Mouse (Mus musculus): ENCODE data around the gene Bcl9. TPM values are rescaled to one million over a fixed set of nuclear protein-coding genes. Genes with fewer than 3 reads are reported as not detected.

The Bcl9 gene
- 8.6 and 9.1 TPM in 2 replicates for polyA plus RNA-seq (2012; rRNA removed)

- H3K36me3 ChIP-seq (ENCODE audit: control insufficient read depth, insufficient read depth, low read length) = no peaks in the 10 kb centered on the region
- peak within 1 kb of the TSS; percentile 65 for H3K27ac ChIP-seq (ENCODE audit: control insufficient read depth, insufficient read depth, low read depth, low read length)
- peaks cover 11% of the 10 kb centered on the region for H3K4me1 ChIP-seq (ENCODE audit: control insufficient read depth, insufficient read depth, low read length)
- peak within 1 kb of the TSS; percentile 79 for H3K4me3 ChIP-seq (ENCODE audit: control insufficient read depth, low read depth, low read length)
- no peaks in the 10 kb centered on the region for H3K27me3 ChIP-seq (ENCODE audit: control insufficient read depth, insufficient read depth, low read length)
- no peak for TF ChIP-seq CTCF (IDR thresholded peaks at IDR 0.05; ENCODE audit: control insufficient read depth, insufficient read depth, insufficient replicate concordance, low read depth, low read length)
- peak; percentile 32; the same call in 1 of the 2 replicates for TF ChIP-seq POLR2A (IDR thresholded peaks at IDR 0.05; ENCODE audit: control insufficient read depth, low read depth, low read length)
These were observed at the start of gene Bcl9 for GRCm38 (mm10) chr3:97297553-97298432. Bcl9 (minus strand) TSS chr3:97297917.

- TF ChIP-seq CTCF (IDR thresholded peaks at IDR 0.05; ENCODE audit: control insufficient read depth, insufficient read depth, insufficient replicate concordance, low read depth, low read length) = no peak
- TF ChIP-seq POLR2A (IDR thresholded peaks at IDR 0.05; ENCODE audit: control insufficient read depth, low read depth, low read length) = no peak
- H3K4me1 ChIP-seq (ENCODE audit: control insufficient read depth, insufficient read depth, low read length) = peaks cover 4% of the 10 kb centered on the region
- H3K27ac ChIP-seq (ENCODE audit: control insufficient read depth, insufficient read depth, low read depth, low read length) = no peak overlapping the region
- H3K36me3 ChIP-seq (ENCODE audit: control insufficient read depth, insufficient read depth, low read length) = no peaks in the 10 kb centered on the region
- H3K27me3 ChIP-seq (ENCODE audit: control insufficient read depth, insufficient read depth, low read length) = no peaks in the 10 kb centered on the region; the same call in 1 of the 2 replicates
- no peak overlapping the region; the same call in 1 of the 2 replicates for H3K4me3 ChIP-seq (ENCODE audit: control insufficient read depth, low read depth, low read length)
These were observed 41.5 kb upstream of the Bcl9 start for GRCm38 (mm10) chr3:97339193-97339576.

GRCm38 (mm10) chr3:97338522-97339192 is 40.9 kb upstream of the Bcl9 start:
- Histone ChIP-seq H3K27me3 (ENCODE audit: control insufficient read depth, insufficient read depth, low read length) (no peaks in the 10 kb centered on the region; the same call in 1 of the 2 replicates), H3K36me3 (ENCODE audit: control insufficient read depth, insufficient read depth, low read length) (no peaks in the 10 kb centered on the region), H3K4me1 (ENCODE audit: control insufficient read depth, insufficient read depth, low read length) (peaks cover 4% of the 10 kb centered on the region), H3K27ac (ENCODE audit: control insufficient read depth, insufficient read depth, low read depth, low read length) (no peak overlapping the region), H3K4me3 (ENCODE audit: control insufficient read depth, low read depth, low read length) (peak overlapping the region; percentile 77)
- TF ChIP-seq CTCF (IDR thresholded peaks at IDR 0.05; ENCODE audit: control insufficient read depth, insufficient read depth, insufficient replicate concordance, low read depth, low read length) (peak; percentile 91; the same call in 1 of the 2 replicates), POLR2A (IDR thresholded peaks at IDR 0.05; ENCODE audit: control insufficient read depth, low read depth, low read length) (no peak)

GRCm38 (mm10) chr3:97337306-97337705 is 39.6 kb upstream of the Bcl9 start:
- peaks cover 4% of the 10 kb centered on the region for H3K4me1 ChIP-seq (ENCODE audit: control insufficient read depth, insufficient read depth, low read length)
- H3K27ac ChIP-seq (ENCODE audit: control insufficient read depth, insufficient read depth, low read depth, low read length) = no peak overlapping the region
- peak overlapping the region; percentile 77 for H3K4me3 ChIP-seq (ENCODE audit: control insufficient read depth, low read depth, low read length)
- no peaks in the 10 kb centered on the region for H3K36me3 ChIP-seq (ENCODE audit: control insufficient read depth, insufficient read depth, low read length)
- no peaks in the 10 kb centered on the region; the same call in 1 of the 2 replicates for H3K27me3 ChIP-seq (ENCODE audit: control insufficient read depth, insufficient read depth, low read length)
- TF ChIP-seq CTCF (IDR thresholded peaks at IDR 0.05; ENCODE audit: control insufficient read depth, insufficient read depth, insufficient replicate concordance, low read depth, low read length) (no peak), POLR2A (IDR thresholded peaks at IDR 0.05; ENCODE audit: control insufficient read depth, low read depth, low read length) (no peak)

- no peak overlapping the region for H3K4me3 ChIP-seq (ENCODE audit: control insufficient read depth, low read depth, low read length)
These were observed 38.6 kb upstream of the Bcl9 start for GRCm38 (mm10) chr3:97336331-97336730.

GRCm38 (mm10) chr3:97334618-97335017 is 36.9 kb upstream of the Bcl9 start:
- Histone ChIP-seq H3K27ac (ENCODE audit: control insufficient read depth, insufficient read depth, low read depth, low read length) (no peak overlapping the region), H3K4me1 (ENCODE audit: control insufficient read depth, insufficient read depth, low read length) (peaks cover 4% of the 10 kb centered on the region), H3K4me3 (ENCODE audit: control insufficient read depth, low read depth, low read length) (no peak overlapping the region), H3K36me3 (ENCODE audit: control insufficient read depth, insufficient read depth, low read length) (no peaks in the 10 kb centered on the region), H3K27me3 (ENCODE audit: control insufficient read depth, insufficient read depth, low read length) (no peaks in the 10 kb centered on the region; the same call in 1 of the 2 replicates)
- TF ChIP-seq CTCF (IDR thresholded peaks at IDR 0.05; ENCODE audit: control insufficient read depth, insufficient read depth, insufficient replicate concordance, low read depth, low read length) = no peak
- TF ChIP-seq POLR2A (IDR thresholded peaks at IDR 0.05; ENCODE audit: control insufficient read depth, low read depth, low read length) = no peak

More at GRCm38 (mm10) chr3:97336331-97336730, 38.6 kb upstream of the Bcl9 start:
- Histone ChIP-seq H3K4me1 (ENCODE audit: control insufficient read depth, insufficient read depth, low read length) (peaks cover 4% of the 10 kb centered on the region), H3K36me3 (ENCODE audit: control insufficient read depth, insufficient read depth, low read length) (no peaks in the 10 kb centered on the region), H3K27ac (ENCODE audit: control insufficient read depth, insufficient read depth, low read depth, low read length) (no peak overlapping the region), H3K27me3 (ENCODE audit: control insufficient read depth, insufficient read depth, low read length) (no peaks in the 10 kb centered on the region; the same call in 1 of the 2 replicates)
- no peak for TF ChIP-seq CTCF (IDR thresholded peaks at IDR 0.05; ENCODE audit: control insufficient read depth, insufficient read depth, insufficient replicate concordance, low read depth, low read length)
- no peak for TF ChIP-seq POLR2A (IDR thresholded peaks at IDR 0.05; ENCODE audit: control insufficient read depth, low read depth, low read length)

DNA sequence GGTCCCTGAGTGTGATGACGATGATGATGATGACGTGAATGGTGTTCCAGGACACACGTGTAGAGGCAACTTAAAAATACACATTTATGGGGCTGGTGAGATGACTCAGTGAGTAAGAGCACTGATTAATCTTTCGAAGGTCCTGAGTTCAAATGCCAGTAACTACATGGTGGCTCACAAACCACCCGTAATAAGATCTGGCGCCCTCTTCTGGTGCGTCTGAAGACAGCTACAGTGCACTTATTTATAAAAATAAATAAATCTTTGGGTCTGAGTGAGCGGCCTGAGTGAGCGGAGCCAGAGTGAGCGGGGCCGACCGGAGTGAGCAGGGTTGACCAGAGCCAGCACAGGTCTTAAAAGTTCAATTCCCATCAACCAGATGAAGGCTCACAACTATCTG is 34.5 kb upstream of the Bcl9 start:
- H3K27me3 ChIP-seq (ENCODE audit: control insufficient read depth, insufficient read depth, low read length) = no peaks in the 10 kb centered on the region
- no peaks in the 10 kb centered on the region for H3K36me3 ChIP-seq (ENCODE audit: control insufficient read depth, insufficient read depth, low read length)
- no peak for TF ChIP-seq POLR2A (IDR thresholded peaks at IDR 0.05; ENCODE audit: control insufficient read depth, low read depth, low read length)
- TF ChIP-seq CTCF (IDR thresholded peaks at IDR 0.05; ENCODE audit: control insufficient read depth, insufficient read depth, insufficient replicate concordance, low read depth, low read length) = no peak
- H3K4me3 ChIP-seq (ENCODE audit: control insufficient read depth, low read depth, low read length) = no peak overlapping the region
- no peak overlapping the region for H3K27ac ChIP-seq (ENCODE audit: control insufficient read depth, insufficient read depth, low read depth, low read length)
- no peaks in the 10 kb centered on the region for H3K4me1 ChIP-seq (ENCODE audit: control insufficient read depth, insufficient read depth, low read length)
